Mouse (Mus musculus) activated CD4-positive, CD25-positive, alpha-beta regulatory T cell, adult 4 months (primary cell): ENCODE measurements at regions not wholly inside any gene's neighbourhood (a gene's known extent, or its start where the extent isn't known, plus 50 kb on each side); places are given as distances from the start of the nearest gene placed in this dataset.

Experiments
- ATAC-seq: one replicate; pipeline ENCODE4 v1.8.0; 2017

GRCm38 (mm10) chr17:3248875-3249274, 77.5 kb upstream of the Tiam2 start:
- ATAC-seq = no peak

GRCm38 (mm10) chr17:3249320-3249719, 77.1 kb upstream of the Tiam2 start:
- ATAC-seq = no peak

GRCm38 (mm10) chr17:3251176-3251575, 75.2 kb upstream of the Tiam2 start:
- no peak for ATAC-seq

- no peak for ATAC-seq
These were observed 74.4 kb upstream of the Tiam2 start for GRCm38 (mm10) chr17:3251966-3252365.

GRCm38 (mm10) chr17:3253508-3254176, 72.7 kb upstream of the Tiam2 start:
- no peak for ATAC-seq

- no peak for ATAC-seq
These were observed 69.6 kb upstream of the Tiam2 start for GRCm38 (mm10) chr17:3256765-3257164.

GRCm38 (mm10) chr17:3258811-3259510, 67.4 kb upstream of the Tiam2 start:
- ATAC-seq = no peak

GRCm38 (mm10) chr17:3260796-3261195, 65.6 kb upstream of the Tiam2 start:
- ATAC-seq = peak; percentile 28

GRCm38 (mm10) chr17:3273108-3274091, 53.0 kb upstream of the Tiam2 start:
- ATAC-seq = peak; percentile 54

GRCm38 (mm10) chr17:3274449-3275285, 51.7 kb upstream of the Tiam2 start:
- no peak for ATAC-seq
